ENCODE assay signal across 20 mouse cellular contexts in genomic region chr5:135653209-135653608, GRCm38 (mm10). TPM values are rescaled to one million over a fixed set of nuclear protein-coding genes. Genes with fewer than 3 reads are reported as not detected.
DNase-seq lines count a peak whose midpoint lies in the region; ATAC-seq and TF ChIP-seq lines count a peak whose summit lies in the region.
"Had no signal": no experiment of that assay in that cellular context is flagged by ENCODE, and none has a peak within 500 bp of the region (broad histone marks: within the 10 kb centered on the region; RNA-seq: fewer than 3 reads in every experiment).

No protein-coding gene starts in this region.

- H3K4me2 ChIP-seq in kidney, embryonic 14.5 days (replicated peaks; ENCODE audit: low read depth, low read length) = no peak overlapping the region
- no peak overlapping the region for H3K4me2 ChIP-seq in forebrain, embryonic 15.5 days (replicated peaks)
- H3K4me2 ChIP-seq: hindbrain, embryonic 13.5 days; limb, embryonic 13.5 days; liver, embryonic 12.5 days had no signal

- 0 out of 2 replicates have a peak overlapping the region, but pooled peaks have one; percentile 38 for H3K27ac ChIP-seq in kidney, embryonic 14.5 days (ENCODE audit: low read depth, low read length)
- H3K27ac ChIP-seq in ES-Bruce4 (ENCODE audit: insufficient read depth, low read length) = 0 out of 2 replicates have a peak overlapping the region, but pooled peaks have one; percentile 32
- peak overlapping the region; percentile 8; the same call in 1 of the 2 replicates for H3K27ac ChIP-seq in embryonic facial prominence, embryonic 10.5 days (replicated peaks)
- H3K27ac ChIP-seq in forebrain, embryonic 15.5 days (replicated peaks) = no peak overlapping the region
- H3K27ac ChIP-seq: hindbrain, embryonic 13.5 days; limb, embryonic 13.5 days; liver, embryonic 12.5 days had no signal

- H3K4me1 ChIP-seq in kidney, embryonic 14.5 days (ENCODE audit: control insufficient read depth, insufficient read depth, low read length) = peaks cover 4% of the 10 kb centered on the region; the same call in 1 of the 2 replicates
- peaks cover 8% of the 10 kb centered on the region for H3K4me1 ChIP-seq in ES-Bruce4 (ENCODE audit: control insufficient read depth, insufficient read depth, low read length)
- H3K4me1 ChIP-seq in embryonic facial prominence, embryonic 10.5 days = peaks cover 9% of the 10 kb centered on the region; the same call in 1 of the 2 replicates
- no peaks in the 10 kb centered on the region for H3K4me1 ChIP-seq in forebrain, embryonic 15.5 days
- H3K4me1 ChIP-seq: hindbrain, embryonic 13.5 days had no signal

- 0 out of 2 replicates have a peak, but pooled peaks have one; percentile 40 for ATAC-seq in kidney, embryonic 14.5 days (ENCODE audit: low FRiP score, low TSS enrichment)
- ATAC-seq in forebrain, embryonic 15.5 days (replicated peaks) = no peak
- ATAC-seq: liver, embryonic 12.5 days had no signal

- no peak for TF ChIP-seq CTCF in ES-Bruce4 (IDR thresholded peaks at IDR 0.05; ENCODE audit: low read depth, low read length)

- DNase-seq in kidney, adult 9 months = no peak
- DNase-seq in embryonic facial prominence, embryonic 10.5 days (ENCODE audit: low spot score) = no peak
- peak; percentile 62 for DNase-seq in lung, postnatal 25 days (ENCODE audit: low spot score)
- no peak for DNase-seq in MN1 (ENCODE audit: low spot score)
- DNase-seq: adrenal gland, postnatal 14 days; B cell, adult 2 months; cerebellum, adult 9-10 months; kidney, adult 18-20 months; kidney, postnatal 4 days; midbrain, embryonic 14.5 days; right cerebral cortex, postnatal 14 days; spleen, adult 18-20 months; thymus, postnatal 25 days had no signal

- H3K27me3 ChIP-seq in kidney, embryonic 14.5 days (ENCODE audit: control insufficient read depth, insufficient read depth, low read length) = no peaks in the 10 kb centered on the region
- H3K27me3 ChIP-seq in ES-Bruce4 (ENCODE audit: control insufficient read depth, insufficient read depth, low read length, poor library complexity, severe bottlenecking) = no peaks in the 10 kb centered on the region
- no peaks in the 10 kb centered on the region for H3K27me3 ChIP-seq in embryonic facial prominence, embryonic 10.5 days (replicated peaks; ENCODE audit: low read depth, poor library complexity, severe bottlenecking)
- H3K27me3 ChIP-seq in forebrain, embryonic 15.5 days = no peaks in the 10 kb centered on the region
- H3K27me3 ChIP-seq: CH12.LX; hindbrain, embryonic 13.5 days; limb, embryonic 13.5 days had no signal

- no peak for TF ChIP-seq POLR2A in ES-Bruce4 (IDR thresholded peaks at IDR 0.05; ENCODE audit: insufficient read depth, low read length)

- H3K4me3 ChIP-seq in kidney, embryonic 14.5 days (ENCODE audit: low read length) = no peak overlapping the region
- H3K4me3 ChIP-seq in ES-Bruce4 (ENCODE audit: low read depth, low read length) = no peak overlapping the region
- no peak overlapping the region for H3K4me3 ChIP-seq in embryonic facial prominence, embryonic 10.5 days
- H3K4me3 ChIP-seq in forebrain, embryonic 15.5 days = no peak overlapping the region
- H3K4me3 ChIP-seq: hindbrain, embryonic 13.5 days; limb, embryonic 13.5 days; liver, embryonic 12.5 days had no signal

- no peaks in the 10 kb centered on the region for H3K36me3 ChIP-seq in kidney, embryonic 14.5 days (ENCODE audit: control insufficient read depth, insufficient read depth, low read length)
- no peaks in the 10 kb centered on the region for H3K36me3 ChIP-seq in ES-Bruce4 (ENCODE audit: control insufficient read depth, insufficient read depth, low read length, poor library complexity, severe bottlenecking)
- no peaks in the 10 kb centered on the region for H3K36me3 ChIP-seq in embryonic facial prominence, embryonic 10.5 days (replicated peaks)
- no peaks in the 10 kb centered on the region for H3K36me3 ChIP-seq in forebrain, embryonic 15.5 days
- H3K36me3 ChIP-seq: hindbrain, embryonic 13.5 days; limb, embryonic 13.5 days; liver, embryonic 12.5 days had no signal

- peak; percentile 54; the same call in 1 of the 2 replicates for TF ChIP-seq EP300 in ES-Bruce4 (IDR thresholded peaks at IDR 0.05; ENCODE audit: insufficient read depth, low read depth, low read length)

- H3K9ac ChIP-seq in kidney, embryonic 14.5 days (ENCODE audit: low read depth, low read length) = no peak overlapping the region
- no peak overlapping the region for H3K9ac ChIP-seq in ES-Bruce4 (ENCODE audit: low read depth, poor library complexity, severe bottlenecking)
- no peak overlapping the region for H3K9ac ChIP-seq in forebrain, embryonic 15.5 days (replicated peaks)
- H3K9ac ChIP-seq: hindbrain, embryonic 13.5 days; limb, embryonic 13.5 days; liver, embryonic 12.5 days had no signal

- WGBS in kidney, embryonic 14.5 days = 20% methylated on average over 2 of the region's 2 CpGs
- WGBS in embryonic facial prominence, embryonic 10.5 days = 72% methylated on average over 2 of the region's 2 CpGs
- 91% methylated on average over 2 of the region's 2 CpGs for WGBS in forebrain, embryonic 15.5 days

- H3K9me3 ChIP-seq in kidney, embryonic 14.5 days (ENCODE audit: control insufficient read depth, low read length) = no peaks in the 10 kb centered on the region
- H3K9me3 ChIP-seq in ES-Bruce4 (replicated peaks; ENCODE audit: control insufficient read depth, insufficient read depth, low read length, poor library complexity, severe bottlenecking) = no peaks in the 10 kb centered on the region
- no peaks in the 10 kb centered on the region for H3K9me3 ChIP-seq in embryonic facial prominence, embryonic 10.5 days
- no peaks in the 10 kb centered on the region for H3K9me3 ChIP-seq in forebrain, embryonic 15.5 days
- H3K9me3 ChIP-seq: liver, embryonic 12.5 days had no signal

RNA-seq across cellular contexts. Expression of gene Por, which starts 16.6 kb away (rescaled TPM):
- 51.8 and 64.2 TPM in 2 replicates for polyA plus RNA-seq in kidney, embryonic 14.5 days (2014; fragmentation: Nextera tagmentation; extraction: Ambion mirVana)
- 32.3 and 41.4 TPM in 2 replicates for polyA plus RNA-seq in ES-Bruce4 (2011; ENCODE audit: insufficient read depth, insufficient read length, low read depth, missing spikeins)
- 97.3 and 103 TPM in 2 replicates for polyA plus RNA-seq in embryonic facial prominence, embryonic 10.5 days (2016; fragmentation: Nextera tagmentation; extraction: Ambion mirVana)
- 108 and 111 TPM in 2 replicates for polyA plus RNA-seq in forebrain, embryonic 15.5 days (2015; fragmentation: Nextera tagmentation; extraction: Ambion mirVana)

RNA-seq across cellular contexts. Expression of gene Rhbdd2, which starts 20.8 kb away (rescaled TPM):
- 42.6 and 61.7 TPM in 2 replicates for polyA plus RNA-seq in kidney, embryonic 14.5 days (2014; fragmentation: Nextera tagmentation; extraction: Ambion mirVana)
- polyA plus RNA-seq in ES-Bruce4 (2011; ENCODE audit: insufficient read depth, insufficient read length, low read depth, missing spikeins) = 30.6 and 35.7 TPM in 2 replicates
- polyA plus RNA-seq in embryonic facial prominence, embryonic 10.5 days (2016; fragmentation: Nextera tagmentation; extraction: Ambion mirVana) = 52.6 and 59.7 TPM in 2 replicates
- polyA plus RNA-seq in forebrain, embryonic 15.5 days (2015; fragmentation: Nextera tagmentation; extraction: Ambion mirVana) = 61.0 and 61.5 TPM in 2 replicates
